Mouse (Mus musculus) MEL (cell line): Measurements from ENCODE around the gene Bace1.

ENCODE experiments used
- MAFK ChIP-seq: IDR thresholded peaks from 2 replicates; pipeline ENCODE4 v1.6.1; 2011; ENCODE audit warnings: low read depth, mild to moderate bottlenecking, low read length, improper control_type of control experiment, borderline replicate concordance
- MAX ChIP-seq: IDR thresholded peaks from 2 replicates; pipeline ENCODE4 v1.6.1; 2011; ENCODE audit warnings: low read length, improper control_type of control experiment
- MXI1 ChIP-seq: IDR thresholded peaks from 2 replicates; pipeline ENCODE4 v1.6.1; 2011; ENCODE audit warnings: mild to moderate bottlenecking, low read depth, low read length, improper control_type of control experiment
- POLR2A ChIP-seq, 2 experiments: IDR thresholded peaks; 2 replicates each; pipeline ENCODE4 v1.6.1; 2011 to 2012; ENCODE audit warnings: low read length in 2 of 2, mild to moderate bottlenecking in 2 of 2, control low read depth in 1 of 2, improper control_type of control experiment in 1 of 2, low read depth in 1 of 2, moderate library complexity in 1 of 2; ENCODE audit not compliant: control insufficient read depth in 1 of 2, insufficient read depth in 1 of 2, poor library complexity in 1 of 2
- UBTF ChIP-seq: IDR thresholded peaks from 2 replicates; pipeline ENCODE4 v1.6.1; 2012; ENCODE audit warnings: low read depth, mild to moderate bottlenecking, inconsistent platforms, low read length, improper control_type of control experiment, moderate library complexity, borderline replicate concordance; ENCODE audit not compliant: insufficient read depth
- USF1 ChIP-seq: IDR thresholded peaks from 2 replicates; pipeline ENCODE4 v1.6.1; 2014; ENCODE audit warnings: low read depth, mild to moderate bottlenecking, inconsistent platforms, low read length, improper control_type of control experiment, moderate library complexity

- TF ChIP-seq MAX (no peak), MAFK (no peak), MXI1 (no peak), POLR2A (IDR thresholded peaks at IDR 0.05; ENCODE audit: control insufficient read depth in 1 of 2, insufficient read depth in 1 of 2, low read depth in 1 of 2, low read length in 2 of 2, poor library complexity in 1 of 2) (no peak), UBTF (no peak), USF1 (no peak)
These were observed 39.5 kb downstream of the Bace1 start for GRCm38 (mm10) chr9:45877928-45878327.
